Mouse (Mus musculus): ENCODE data around the gene Lamb2. TPM values are rescaled to one million over a fixed set of nuclear protein-coding genes. Genes with fewer than 3 reads are reported as not detected.
A peak's percentile ranks its signal among the peaks of the same experiment; 100 is the strongest.

The Lamb2 gene
- polyA plus RNA-seq, 1 experiment from 2014 or later, result 86.0 TPM

- Histone ChIP-seq H3K27me3 (ENCODE audit: control insufficient read depth, insufficient read depth, low read depth, low read length) (no peaks in the 10 kb centered on the region), H3K27ac (ENCODE audit: low read length) (no peak overlapping the region), H3K9ac (ENCODE audit: low read length) (no peak overlapping the region), H3K4me1 (replicated peaks; ENCODE audit: control insufficient read depth, insufficient read depth, low read length) (peaks cover 14% of the 10 kb centered on the region), H3K9me3 (ENCODE audit: control insufficient read depth, low read length) (no peaks in the 10 kb centered on the region), H3K4me3 (ENCODE audit: low read length) (no peak overlapping the region), H3K4me2 (ENCODE audit: low read depth, low read length) (no peak overlapping the region), H3K36me3 (ENCODE audit: control insufficient read depth, insufficient read depth, low read length) (peaks cover 71% of the 10 kb centered on the region)
- ATAC-seq (ENCODE audit: low read depth), result no peak
- WGBS, result 92% methylated on average over 19 of the region's 19 CpGs
Measured at GRCm38 (mm10) chr9:108485301-108485875, 5.9 kb downstream of the Lamb2 start.

- Histone ChIP-seq H3K9ac (ENCODE audit: low read length) (no peak overlapping the region), H3K4me2 (ENCODE audit: low read depth, low read length) (no peak overlapping the region), H3K9me3 (ENCODE audit: control insufficient read depth, low read length) (no peaks in the 10 kb centered on the region), H3K4me1 (replicated peaks; ENCODE audit: control insufficient read depth, insufficient read depth, low read length) (peaks cover 11% of the 10 kb centered on the region), H3K4me3 (ENCODE audit: low read length) (no peak overlapping the region), H3K27me3 (ENCODE audit: control insufficient read depth, insufficient read depth, low read depth, low read length) (no peaks in the 10 kb centered on the region), H3K36me3 (ENCODE audit: control insufficient read depth, insufficient read depth, low read length) (peaks cover 65% of the 10 kb centered on the region), H3K27ac (ENCODE audit: low read length) (no peak overlapping the region)
- no peak for ATAC-seq (ENCODE audit: low read depth)
- WGBS, result 90% methylated on average over 8 of the region's 8 CpGs
Measured at GRCm38 (mm10) chr9:108486973-108487530, 7.5 kb downstream of the Lamb2 start.

- H3K27ac ChIP-seq (ENCODE audit: low read length), result no peak overlapping the region
- H3K4me2 ChIP-seq (ENCODE audit: low read depth, low read length), result no peak overlapping the region
- H3K4me1 ChIP-seq (replicated peaks; ENCODE audit: control insufficient read depth, insufficient read depth, low read length), result peaks cover 12% of the 10 kb centered on the region
- no peaks in the 10 kb centered on the region for H3K27me3 ChIP-seq (ENCODE audit: control insufficient read depth, insufficient read depth, low read depth, low read length)
- WGBS, result 94% methylated on average over 17 of the region's 17 CpGs
- peaks cover 59% of the 10 kb centered on the region for H3K36me3 ChIP-seq (ENCODE audit: control insufficient read depth, insufficient read depth, low read length)
- no peak overlapping the region for H3K9ac ChIP-seq (ENCODE audit: low read length)
- ATAC-seq (ENCODE audit: low read depth), result no peak
- H3K9me3 ChIP-seq (ENCODE audit: control insufficient read depth, low read length), result no peaks in the 10 kb centered on the region
- no peak overlapping the region for H3K4me3 ChIP-seq (ENCODE audit: low read length)
Measured at GRCm38 (mm10) chr9:108488403-108488802, 8.9 kb downstream of the Lamb2 start.

- 92% methylated on average over 20 of the region's 20 CpGs for WGBS
- Histone ChIP-seq H3K27me3 (ENCODE audit: control insufficient read depth, insufficient read depth, low read depth, low read length) (no peaks in the 10 kb centered on the region), H3K27ac (ENCODE audit: low read length) (no peak overlapping the region), H3K4me1 (replicated peaks; ENCODE audit: control insufficient read depth, insufficient read depth, low read length) (peaks cover 12% of the 10 kb centered on the region), H3K4me2 (ENCODE audit: low read depth, low read length) (no peak overlapping the region), H3K9ac (ENCODE audit: low read length) (no peak overlapping the region), H3K4me3 (ENCODE audit: low read length) (no peak overlapping the region), H3K9me3 (ENCODE audit: control insufficient read depth, low read length) (no peaks in the 10 kb centered on the region), H3K36me3 (ENCODE audit: control insufficient read depth, insufficient read depth, low read length) (peaks cover 60% of the 10 kb centered on the region)
- ATAC-seq (ENCODE audit: low read depth), result no peak
Measured at GRCm38 (mm10) chr9:108489215-108489614, 9.7 kb downstream of the Lamb2 start.

- ATAC-seq (ENCODE audit: low read depth), result peak; percentile 4
- 58% methylated on average over 26 of the region's 26 CpGs for WGBS
- peaks cover 63% of the 10 kb centered on the region for H3K36me3 ChIP-seq (ENCODE audit: control insufficient read depth, insufficient read depth, low read length)
- H3K9me3 ChIP-seq (ENCODE audit: control insufficient read depth, low read length), result no peaks in the 10 kb centered on the region
- peaks cover 12% of the 10 kb centered on the region for H3K4me1 ChIP-seq (replicated peaks; ENCODE audit: control insufficient read depth, insufficient read depth, low read length)
- peak overlapping the region; percentile 84 for H3K4me3 ChIP-seq (ENCODE audit: low read length)
- H3K27me3 ChIP-seq (ENCODE audit: control insufficient read depth, insufficient read depth, low read depth, low read length), result no peaks in the 10 kb centered on the region
- H3K4me2 ChIP-seq (ENCODE audit: low read depth, low read length), result peak overlapping the region; percentile 86
- peak overlapping the region; percentile 96 for H3K27ac ChIP-seq (ENCODE audit: low read length)
- peak overlapping the region; percentile 93 for H3K9ac ChIP-seq (ENCODE audit: low read length)
Measured at GRCm38 (mm10) chr9:108489702-108490558, 10.4 kb downstream of the Lamb2 start.

GRCm38 (mm10) chr9:108490559-108491285 is 11.2 kb downstream of the Lamb2 start, which contains the start of gene Usp19:
Gene Usp19 (plus strand): TSS chr9:108490602.
- no peaks in the 10 kb centered on the region for H3K27me3 ChIP-seq (ENCODE audit: control insufficient read depth, insufficient read depth, low read depth, low read length)
- H3K4me1 ChIP-seq (replicated peaks; ENCODE audit: control insufficient read depth, insufficient read depth, low read length), result peaks cover 12% of the 10 kb centered on the region
- peak; percentile 96 for ATAC-seq (ENCODE audit: low read depth)
- no peaks in the 10 kb centered on the region for H3K9me3 ChIP-seq (ENCODE audit: control insufficient read depth, low read length)
- peak within 1 kb of the TSS; percentile 96 for H3K27ac ChIP-seq (ENCODE audit: low read length)
- H3K9ac ChIP-seq (ENCODE audit: low read length), result peak within 1 kb of the TSS; percentile 93
- H3K4me3 ChIP-seq (ENCODE audit: low read length), result peak within 1 kb of the TSS; percentile 84
- H3K4me2 ChIP-seq (ENCODE audit: low read depth, low read length), result peak within 1 kb of the TSS; percentile 86
- peaks cover 62% of the 10 kb centered on the region for H3K36me3 ChIP-seq (ENCODE audit: control insufficient read depth, insufficient read depth, low read length)
- whole genome bisulfite sequencing, result under 1% methylated on average over 68 of the region's 69 CpGs

- Histone ChIP-seq H3K9ac (ENCODE audit: low read length) (peak overlapping the region; percentile 93), H3K9me3 (ENCODE audit: control insufficient read depth, low read length) (no peaks in the 10 kb centered on the region), H3K4me2 (ENCODE audit: low read depth, low read length) (peak overlapping the region; percentile 86), H3K4me3 (ENCODE audit: low read length) (peak overlapping the region; percentile 84), H3K4me1 (replicated peaks; ENCODE audit: control insufficient read depth, insufficient read depth, low read length) (peaks cover 12% of the 10 kb centered on the region), H3K27me3 (ENCODE audit: control insufficient read depth, insufficient read depth, low read depth, low read length) (no peaks in the 10 kb centered on the region), H3K27ac (ENCODE audit: low read length) (peak overlapping the region; percentile 96), H3K36me3 (ENCODE audit: control insufficient read depth, insufficient read depth, low read length) (peaks cover 63% of the 10 kb centered on the region)
- ATAC-seq (ENCODE audit: low read depth), result no peak; the same call in 1 of the 2 replicates
- WGBS, result 4% methylated on average over 12 of the region's 12 CpGs
Measured at GRCm38 (mm10) chr9:108491286-108491580, 11.7 kb downstream of the Lamb2 start.

GRCm38 (mm10) chr9:108492043-108492750 is 12.7 kb downstream of the Lamb2 start:
- H3K4me1 ChIP-seq (replicated peaks; ENCODE audit: control insufficient read depth, insufficient read depth, low read length), result peaks cover 12% of the 10 kb centered on the region
- no peaks in the 10 kb centered on the region for H3K9me3 ChIP-seq (ENCODE audit: control insufficient read depth, low read length)
- WGBS, result 77% methylated on average over 16 of the region's 16 CpGs
- H3K27me3 ChIP-seq (ENCODE audit: control insufficient read depth, insufficient read depth, low read depth, low read length), result no peaks in the 10 kb centered on the region
- peak overlapping the region; percentile 93 for H3K9ac ChIP-seq (ENCODE audit: low read length)
- H3K4me3 ChIP-seq (ENCODE audit: low read length), result peak overlapping the region; percentile 84
- H3K36me3 ChIP-seq (ENCODE audit: control insufficient read depth, insufficient read depth, low read length), result peaks cover 63% of the 10 kb centered on the region
- peak overlapping the region; percentile 86 for H3K4me2 ChIP-seq (ENCODE audit: low read depth, low read length)
- no peak overlapping the region for H3K27ac ChIP-seq (ENCODE audit: low read length)
- no peak for ATAC-seq (ENCODE audit: low read depth)
